Mouse (Mus musculus) cerebellum, postnatal 4 days (tissue): ENCODE measurements at regions not wholly inside any gene's neighbourhood (a gene's known extent, or its start where the extent isn't known, plus 50 kb on each side); places are given as distances from the start of the nearest gene placed in this dataset.
"Not testable (repeated sequence)": the region's sequence is repeated elsewhere in the genome, so short reads cannot be mapped to it uniquely, and the experiment has no call there.

Experiments used
- DNase-seq, 2 experiments: peaks; one replicate each; pipeline ENCODE4 v3.0.0; 2022; ENCODE audit warnings: low spot score in 2 of 2, mixed read lengths in 1 of 2

DNA sequence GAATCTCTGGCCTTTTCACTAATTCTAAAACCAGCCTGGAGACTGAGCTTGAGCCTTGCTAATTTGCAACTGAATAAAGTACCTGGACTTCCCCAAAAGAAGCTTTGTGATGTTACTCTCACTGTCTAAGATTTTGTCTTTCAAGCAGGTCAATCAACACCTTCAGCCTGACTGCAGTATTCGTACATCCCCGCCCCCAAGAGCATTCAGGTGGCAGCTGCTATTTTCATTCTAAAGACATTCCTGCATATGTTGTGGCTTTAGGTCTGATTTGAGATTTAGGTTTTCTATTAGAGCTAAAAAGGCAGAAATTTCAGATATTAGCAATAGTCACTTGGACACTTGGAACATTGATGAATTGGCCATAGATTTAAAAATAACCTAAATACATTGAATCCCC, 1385.4 kb upstream of the 1700008P02Rik start:
- not testable (repeated sequence) for DNase-seq

DNA sequence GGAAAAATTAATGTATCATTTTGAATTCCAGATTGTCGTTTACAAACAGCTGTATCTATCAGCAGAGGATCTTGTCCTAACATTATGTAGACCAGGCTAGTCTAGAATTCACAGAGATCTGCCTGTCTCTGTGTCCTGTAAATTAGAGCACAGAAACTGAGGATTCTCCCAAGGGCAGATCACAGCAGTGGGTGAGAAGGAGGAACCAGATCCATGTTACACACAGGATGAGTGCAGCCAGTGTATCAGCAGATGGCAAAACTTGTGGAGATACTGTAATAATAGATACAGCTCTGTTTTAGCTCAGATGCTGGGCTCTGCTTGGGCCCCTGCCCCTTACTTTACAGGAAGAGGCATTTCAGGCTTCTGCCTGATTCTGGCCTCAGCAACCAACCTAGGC, 1384.0 kb upstream of the 1700008P02Rik start:
- no peak for DNase-seq

DNA sequence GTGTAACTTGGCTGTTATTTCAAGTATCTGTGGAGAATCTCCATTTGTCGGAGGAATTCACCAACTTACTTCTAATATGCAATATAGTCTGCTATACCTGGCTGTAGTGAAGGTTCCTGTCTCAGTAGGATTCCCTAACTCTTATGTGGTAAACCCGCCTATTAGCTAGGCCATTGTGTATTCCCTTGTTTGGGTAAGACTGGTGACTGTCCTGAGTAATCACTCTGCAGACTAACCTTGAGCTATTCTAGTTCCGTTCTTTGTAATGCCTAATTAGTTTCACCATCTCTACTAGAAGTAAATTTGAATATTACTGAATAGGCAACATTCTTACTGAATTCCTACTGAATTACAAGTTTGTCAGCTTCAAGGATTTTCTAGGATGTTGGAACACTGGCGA, 1380.8 kb upstream of the 1700008P02Rik start:
- no peak for DNase-seq

DNA sequence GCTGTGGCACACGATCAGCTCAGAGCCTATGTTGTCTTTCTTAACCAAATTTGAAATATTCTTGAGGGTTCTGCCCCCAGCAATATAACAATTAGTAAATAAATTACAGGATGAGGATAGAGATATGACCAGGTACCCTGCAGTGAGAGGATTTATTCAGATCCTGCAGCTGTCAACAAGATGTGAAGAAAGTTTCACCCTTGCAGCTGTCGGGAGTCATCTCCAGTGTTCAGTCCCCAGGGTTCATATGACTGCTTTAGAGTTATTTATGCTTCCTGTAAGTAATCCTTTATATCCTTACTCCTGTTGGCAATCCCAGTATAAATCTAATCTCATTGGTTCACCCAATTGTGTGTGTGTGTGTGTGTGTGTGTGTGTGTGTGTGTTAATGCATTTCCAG, 1372.1 kb upstream of the 1700008P02Rik start:
- no peak for DNase-seq

DNA sequence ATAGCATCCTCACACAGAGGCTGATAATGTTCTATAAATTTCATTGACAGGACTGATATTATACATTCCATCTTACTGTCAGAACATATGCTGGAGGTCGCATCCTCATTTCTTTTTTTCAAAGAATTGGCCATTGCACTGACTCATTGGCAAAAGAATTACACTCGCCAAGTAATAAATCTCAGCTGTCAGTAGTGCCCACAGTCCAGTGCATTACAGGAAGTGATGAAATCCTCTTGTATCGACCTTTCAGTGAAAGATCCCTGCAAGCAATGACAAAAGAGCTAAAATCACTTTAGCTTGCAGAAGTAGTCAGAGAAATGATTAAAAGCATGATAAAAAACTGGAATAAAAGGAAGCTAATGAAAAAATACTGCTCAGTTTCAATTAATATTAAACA, 1353.0 kb upstream of the 1700008P02Rik start:
- DNase-seq, result no peak

DNA sequence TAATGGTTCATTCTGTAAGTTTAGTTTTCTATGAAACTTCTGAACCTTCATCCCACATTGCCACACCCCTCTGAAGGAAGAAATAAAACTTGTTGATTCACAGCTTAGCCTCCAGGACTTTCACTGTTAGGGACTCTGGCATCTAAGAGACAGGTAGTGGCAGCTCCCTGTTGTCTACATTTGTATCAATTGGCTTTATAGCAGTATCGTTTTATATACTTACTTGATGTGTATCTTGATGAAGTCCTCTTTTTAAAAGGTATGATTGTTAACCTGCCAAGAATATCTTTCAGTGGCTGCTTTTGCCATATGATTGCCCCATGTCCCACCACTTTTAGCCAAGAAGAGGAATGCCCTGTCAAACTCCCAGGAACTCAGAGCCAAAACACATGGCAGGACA, 1333.7 kb upstream of the 1700008P02Rik start:
- DNase-seq, result no peak

DNA sequence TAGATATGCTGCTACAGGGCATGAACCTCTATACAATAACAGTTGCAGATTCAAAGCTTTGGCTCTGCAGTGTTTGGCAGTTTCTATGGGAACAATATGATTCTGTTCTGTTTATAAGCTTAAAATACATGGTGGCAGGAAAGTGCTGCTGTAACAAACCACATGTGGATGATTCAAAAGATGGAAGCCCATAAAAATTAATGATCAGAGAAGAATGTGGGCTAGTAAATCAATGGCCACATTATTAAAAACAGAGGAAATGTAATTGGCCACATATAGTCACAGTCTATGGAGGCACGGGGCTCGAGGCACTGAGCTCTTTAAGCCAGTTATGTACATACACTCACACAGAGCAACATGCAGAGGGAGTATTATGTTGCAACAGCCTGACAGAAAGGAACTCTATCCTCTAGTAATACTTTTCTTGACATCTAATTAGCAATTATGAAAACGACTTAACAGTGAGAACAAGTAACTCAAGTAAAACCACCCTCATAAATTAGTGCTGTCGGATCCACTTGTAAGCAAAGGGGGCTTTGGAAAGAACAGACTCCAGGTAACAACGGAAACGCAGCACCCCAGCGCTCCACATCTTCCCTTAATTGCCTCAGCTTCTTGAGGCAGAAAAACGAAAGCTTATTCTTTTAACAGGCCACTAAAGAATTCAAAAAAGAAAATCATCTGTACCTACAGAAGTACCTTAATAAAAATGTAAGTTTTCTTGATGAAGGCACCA, 1323.6 kb upstream of the 1700008P02Rik start:
- no peak for DNase-seq
